Mouse (Mus musculus): Measurements from ENCODE around the gene Mfsd6.
"Not testable (repeated sequence)": the region's sequence is repeated elsewhere in the genome, so short reads cannot be mapped to it uniquely, and the experiment has no call there.

The Mfsd6 gene

GRCm38 (mm10) chr1:52707030-52707429, 20.2 kb downstream of the Mfsd6 start:
- DNase-seq, result no peak

DNA sequence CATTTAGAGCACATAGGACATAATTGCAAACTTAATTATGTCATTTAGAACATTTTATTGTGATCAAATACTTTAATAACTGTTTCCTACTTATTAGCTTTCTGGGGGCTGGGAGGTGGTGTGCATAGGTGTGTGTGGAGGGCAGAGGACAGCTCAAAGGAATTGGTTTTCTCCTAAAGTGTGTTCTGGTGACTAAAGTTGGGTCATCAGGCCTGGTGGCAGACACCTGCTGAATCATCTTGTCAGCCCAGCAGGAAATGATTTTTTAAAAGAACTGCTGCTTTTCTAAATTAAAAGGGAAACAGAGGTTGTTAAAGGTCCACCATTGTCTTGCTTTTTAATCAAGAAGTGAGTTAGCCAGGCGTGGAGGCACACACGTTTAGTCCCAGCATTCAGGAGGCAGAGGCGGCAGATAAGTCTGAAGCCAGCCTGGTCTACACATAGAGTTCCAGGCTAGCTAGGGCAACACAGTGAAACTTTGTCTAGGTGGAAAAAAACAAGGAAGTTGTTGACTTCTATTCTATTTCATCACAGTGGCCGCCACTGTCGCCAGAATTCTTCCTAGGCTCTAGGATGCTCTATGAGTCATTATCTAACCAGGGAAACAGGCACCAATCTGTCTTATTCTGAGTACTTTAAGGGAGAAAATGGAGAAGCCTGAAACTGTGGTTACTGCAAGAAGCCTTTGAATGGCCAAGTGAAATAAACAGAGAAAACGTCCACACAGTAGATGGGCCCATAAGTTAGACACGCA, 24.3 kb downstream of the Mfsd6 start:
- no peak for DNase-seq

DNA sequence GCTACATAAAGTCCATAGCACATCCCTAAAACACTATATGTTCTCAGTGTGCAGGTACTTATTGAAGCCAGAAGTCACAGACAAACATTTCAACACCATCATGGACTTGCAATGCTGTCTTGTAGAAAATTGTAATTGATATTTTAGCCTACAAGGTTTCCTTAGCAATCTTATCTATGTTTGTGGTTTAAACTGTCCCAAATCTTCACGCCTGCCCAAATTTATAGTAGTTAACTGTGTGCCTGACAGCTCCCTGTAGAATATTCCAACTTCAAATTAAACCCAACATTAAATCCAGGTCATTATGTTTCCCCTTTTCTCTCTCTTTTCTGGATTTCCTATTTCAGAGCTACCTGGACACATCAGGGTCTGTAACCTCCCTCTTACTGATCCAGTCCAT, 25.3 kb downstream of the Mfsd6 start:
- no peak for DNase-seq

DNA sequence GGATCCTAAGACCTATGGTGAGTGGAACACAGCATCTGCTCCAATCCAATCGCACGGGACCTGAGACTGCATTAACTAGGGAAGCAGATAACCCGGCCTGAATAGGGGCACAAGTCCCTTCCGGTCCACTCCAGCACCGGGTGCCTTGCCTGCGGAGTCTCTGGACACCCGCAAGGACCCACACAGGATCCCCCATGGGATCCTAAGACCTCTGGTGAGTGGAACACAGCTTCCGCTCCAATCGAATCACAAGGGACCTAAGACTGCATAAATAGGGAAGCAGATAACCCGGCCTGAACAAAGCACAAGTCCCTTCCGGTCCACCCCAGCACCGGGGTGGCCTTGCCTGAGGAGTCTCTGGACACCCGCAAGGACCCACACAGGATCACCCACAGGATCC, 32.8 kb downstream of the Mfsd6 start:
- not testable (repeated sequence) for DNase-seq

- no peak for DNase-seq
Observed at GRCm38 (mm10) chr1:52687636-52688035, 39.6 kb downstream of the Mfsd6 start.

DNA sequence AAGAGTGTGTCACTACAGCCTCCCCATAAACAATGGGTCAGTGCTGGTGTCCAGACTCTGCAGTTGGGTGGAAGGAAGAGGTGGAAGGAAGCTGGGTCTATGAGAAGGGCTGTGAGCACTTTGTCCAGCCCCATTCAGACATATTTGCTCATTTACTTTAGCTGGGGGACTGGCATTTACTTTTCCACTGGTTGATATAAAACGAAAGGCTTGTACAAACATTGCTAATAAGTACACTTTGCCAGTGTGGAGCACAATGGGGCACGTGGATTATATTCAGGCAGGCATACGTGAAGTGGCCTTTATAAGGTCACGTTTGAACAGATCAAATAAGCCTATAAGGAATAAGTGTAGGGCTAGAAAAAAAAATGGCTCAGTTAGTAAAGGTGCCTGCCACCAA, 43.7 kb downstream of the Mfsd6 start:
- no peak for DNase-seq

DNA sequence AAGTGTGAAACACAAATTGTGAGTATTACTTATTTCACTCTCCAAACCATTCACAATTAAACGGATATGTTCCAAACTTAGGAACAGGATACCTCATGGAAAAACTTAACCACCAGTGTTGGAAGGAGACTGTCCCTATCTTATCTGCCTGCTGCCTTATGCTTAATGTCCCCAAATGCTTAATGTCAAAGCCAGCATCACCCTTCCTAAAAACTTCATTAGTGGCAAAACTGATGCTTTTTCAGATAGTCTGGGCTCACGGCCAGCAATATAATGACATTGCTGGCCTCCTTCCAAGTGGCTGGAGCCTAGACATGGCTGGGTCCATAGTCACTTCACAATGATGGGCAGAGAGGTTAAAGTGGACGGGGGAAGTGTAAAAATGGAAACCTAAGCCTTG, 50.6 kb downstream of the Mfsd6 start:
- peak; percentile 69 for DNase-seq

- DNase-seq, result peak; percentile 37
Observed at GRCm38 (mm10) chr1:52675561-52676551, 51.4 kb downstream of the Mfsd6 start.

DNA sequence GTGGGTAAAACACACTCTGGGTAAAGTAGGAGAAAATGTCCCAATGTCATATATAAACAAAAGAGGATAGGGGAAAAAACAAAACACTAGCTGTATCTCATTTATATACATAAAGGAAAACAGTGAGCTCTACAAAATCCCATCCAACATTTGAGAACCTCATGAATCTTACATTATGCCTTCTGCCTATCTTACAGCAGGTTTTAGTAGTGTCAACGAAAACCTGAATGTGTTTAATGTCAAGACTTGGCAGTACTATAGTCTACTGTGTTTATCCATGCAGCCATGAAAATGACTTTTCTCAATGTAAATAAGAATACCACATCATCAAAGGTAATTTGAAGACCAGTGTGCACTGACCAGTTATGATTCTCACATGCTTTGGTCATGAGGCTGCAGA, 57.3 kb downstream of the Mfsd6 start:
- DNase-seq, result no peak

GRCm38 (mm10) chr1:52668743-52669323, 58.4 kb downstream of the Mfsd6 start:
- DNase-seq, result no peak

GRCm38 (mm10) chr1:52663228-52663627, 64.0 kb downstream of the Mfsd6 start:
- no peak for DNase-seq

GRCm38 (mm10) chr1:52660765-52661164, 66.5 kb downstream of the Mfsd6 start:
- no peak for DNase-seq

DNA sequence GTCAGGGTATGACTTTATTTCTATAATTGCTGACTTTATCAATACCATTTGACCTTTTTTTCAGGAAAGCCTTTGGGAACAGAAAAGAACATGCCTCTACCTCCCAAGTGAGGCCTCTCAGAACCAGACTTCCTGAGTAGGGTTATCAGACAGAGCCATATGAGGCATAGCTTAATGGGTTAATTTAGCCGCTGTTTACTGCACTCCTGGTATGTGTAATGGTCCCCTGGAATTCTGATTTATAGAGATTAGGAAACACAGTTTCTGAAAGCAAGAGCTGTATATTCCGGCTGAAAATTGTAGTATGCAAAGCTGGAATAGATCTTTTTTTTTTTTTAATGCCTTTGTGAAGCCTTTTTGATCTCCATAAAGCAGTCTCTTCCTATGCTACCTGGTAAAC, 67.0 kb downstream of the Mfsd6 start:
- DNase-seq, result no peak

DNA sequence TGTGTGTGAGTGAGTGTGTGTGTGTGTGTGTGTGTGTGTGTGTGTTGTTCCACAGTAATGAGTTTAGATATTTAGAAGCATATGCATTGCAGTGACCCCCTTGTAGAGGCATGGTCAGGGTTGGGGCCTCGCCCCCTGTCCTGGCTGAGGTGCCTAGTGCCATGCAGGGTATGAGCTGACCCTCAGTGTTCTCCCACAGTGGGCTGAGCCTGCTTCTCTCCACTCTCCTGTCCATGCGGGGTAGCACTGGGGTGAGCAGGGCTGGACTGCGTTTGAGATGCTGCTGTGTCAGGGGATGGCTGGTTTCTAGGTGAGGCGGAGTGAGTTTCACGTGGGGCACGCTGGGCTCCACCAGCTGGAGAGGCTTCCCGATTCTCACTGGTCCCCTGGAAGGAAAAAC, 69.1 kb downstream of the Mfsd6 start:
- DNase-seq, result no peak

GRCm38 (mm10) chr1:52655153-52655552, 72.1 kb downstream of the Mfsd6 start:
- DNase-seq, result no peak

DNA sequence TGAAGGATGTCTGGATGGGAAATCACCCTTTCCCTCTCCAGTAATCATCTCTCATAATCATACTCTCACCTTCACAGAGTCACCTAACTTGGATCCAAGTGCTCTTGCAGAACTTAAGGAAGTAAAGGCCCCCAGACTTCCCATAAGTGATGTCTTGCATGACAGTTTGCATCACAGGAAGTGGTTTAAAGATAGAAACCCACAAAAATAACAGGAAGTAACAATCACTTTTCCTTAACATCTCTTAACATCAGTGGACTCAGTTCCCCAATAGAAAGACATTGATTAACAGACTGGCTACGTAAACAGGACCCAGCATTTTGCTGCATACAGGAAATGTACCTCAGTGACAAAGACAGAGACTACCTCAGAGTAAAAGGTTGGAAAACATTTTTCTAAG, 73.9 kb downstream of the Mfsd6 start:
- DNase-seq, result no peak

GRCm38 (mm10) chr1:52652601-52653253, 74.5 kb downstream of the Mfsd6 start:
- DNase-seq, result no peak

DNA sequence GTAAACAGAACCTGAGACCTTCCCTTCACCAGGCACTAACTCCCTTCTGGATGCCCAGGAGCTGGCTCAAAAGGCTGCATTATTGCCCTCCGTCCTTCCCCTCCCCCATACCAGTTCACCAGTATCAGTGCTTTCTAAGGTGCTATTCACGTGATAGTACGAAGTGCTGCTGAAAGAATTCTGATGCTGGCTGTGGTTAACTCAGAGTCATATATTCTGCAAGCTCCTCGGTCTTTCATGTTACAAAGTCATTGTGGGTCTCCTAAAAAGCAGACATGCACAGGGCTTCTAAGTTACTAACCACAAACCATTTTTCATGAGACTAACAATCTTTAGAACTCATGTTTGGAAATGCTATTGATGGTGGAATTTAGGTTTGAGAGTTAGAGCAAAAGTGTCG, 77.2 kb downstream of the Mfsd6 start:
- no peak for DNase-seq

DNA sequence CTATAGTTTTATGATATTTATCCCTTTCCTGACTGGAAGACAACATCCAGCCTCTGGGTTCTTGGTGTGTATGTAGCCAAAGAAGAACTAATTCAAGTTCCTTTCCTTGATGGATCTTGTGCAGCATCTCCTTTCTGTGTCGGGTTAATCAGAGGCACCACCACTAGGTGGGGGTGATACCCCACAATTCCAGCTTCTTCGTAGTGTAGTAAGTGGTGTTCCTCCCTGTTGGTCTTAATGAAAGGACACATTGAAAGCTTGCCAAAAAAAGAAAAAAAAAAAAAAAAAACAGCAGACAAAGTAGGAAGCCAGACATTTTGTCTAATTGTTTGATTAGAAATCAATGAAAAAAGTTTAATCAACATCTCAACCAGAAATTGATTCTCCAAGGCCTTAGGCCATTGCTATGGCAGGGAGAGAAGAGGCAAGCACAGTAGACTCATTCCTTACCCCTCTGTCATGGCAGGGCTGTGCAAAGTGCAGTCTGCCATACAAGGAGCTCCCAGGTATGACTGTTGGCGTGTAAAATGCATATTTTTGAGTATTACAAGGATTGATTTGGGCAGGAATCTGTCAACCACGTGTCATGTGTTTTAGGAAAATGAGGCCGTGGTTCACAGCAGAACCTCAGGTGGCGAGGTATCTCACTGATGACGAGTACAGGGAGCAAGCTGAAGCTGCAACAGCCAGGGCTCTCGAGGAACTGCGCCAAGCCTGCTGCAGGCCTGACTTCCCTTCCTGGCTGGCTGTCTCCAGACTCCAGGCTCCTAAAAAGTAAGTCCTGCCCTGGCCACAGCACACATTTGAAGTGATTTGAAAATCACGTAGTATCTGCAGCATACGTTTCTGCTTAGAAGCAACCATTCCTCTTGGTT, 78.9 kb downstream of the Mfsd6 start:
- DNase-seq, result peak; percentile 83

GRCm38 (mm10) chr1:52640736-52641135, 86.5 kb downstream of the Mfsd6 start:
- DNase-seq, result no peak

GRCm38 (mm10) chr1:52640266-52640665, 87.0 kb downstream of the Mfsd6 start:
- no peak for DNase-seq

DNA sequence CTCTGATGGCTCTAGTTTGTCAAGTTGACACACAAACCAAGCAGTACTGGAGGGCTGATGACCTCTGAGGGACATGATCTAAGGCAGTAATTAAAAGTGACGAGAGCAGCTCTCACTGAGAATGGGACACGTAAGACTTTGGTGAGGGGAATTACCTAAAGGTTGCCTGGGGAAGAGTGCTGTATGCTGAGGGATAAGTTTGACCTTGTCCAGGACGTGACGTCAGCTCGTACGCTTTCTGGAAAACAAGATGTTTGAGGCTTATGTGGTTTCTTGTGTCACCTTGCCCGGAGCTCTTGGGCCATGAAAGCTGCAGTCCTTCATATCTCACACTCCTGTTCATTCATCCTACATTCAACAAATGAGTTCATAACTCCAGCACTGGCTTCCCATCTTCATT, 88.2 kb downstream of the Mfsd6 start:
- DNase-seq, result no peak
